Mouse (Mus musculus) midbrain, embryonic 12.5 days (tissue): Measurements from ENCODE around the gene Hoxd10. TPM values are rescaled to one million over a fixed set of nuclear protein-coding genes. Genes with fewer than 3 reads are reported as not detected.

Source experiments
- ATAC-seq: fragments of 200-750 bp; cut with Nextera tagmentation; 2 replicates; pipeline ENCODE4 v1.8.0; 2017; ENCODE audit warnings: low read depth, moderate TSS enrichment, moderate library complexity; ENCODE audit not compliant: low FRiP score
- H3K27ac ChIP-seq: fragments of 300-500 bp; sonication (generic); replicated peaks from 2 replicates; pipeline ENCODE4 v1.5.1; 2016; ENCODE audit warnings: mild to moderate bottlenecking
- H3K27me3 ChIP-seq: fragments of 300-500 bp; sonication (generic); 2 replicates; pipeline ENCODE4 v1.6.1; 2016; ENCODE audit warnings: mild to moderate bottlenecking
- H3K36me3 ChIP-seq: fragments of 300-500 bp; sonication (generic); 2 replicates; pipeline ENCODE4 v1.6.1; 2016
- H3K4me1 ChIP-seq: fragments of 300-500 bp; sonication (generic); 2 replicates; pipeline ENCODE4 v1.6.1; 2016
- H3K4me2 ChIP-seq: fragments of 300-500 bp; sonication (generic); replicated peaks from 2 replicates; pipeline ENCODE4 v1.6.1; 2016; ENCODE audit warnings: mild to moderate bottlenecking, moderate library complexity
- H3K4me3 ChIP-seq: fragments of 300-500 bp; sonication (generic); 2 replicates; pipeline ENCODE4 v1.5.1; 2016; ENCODE audit warnings: mild to moderate bottlenecking
- H3K9ac ChIP-seq: fragments of 300-500 bp; sonication (generic); replicated peaks from 2 replicates; pipeline ENCODE4 v1.6.1; 2016; ENCODE audit warnings: mild to moderate bottlenecking, moderate library complexity
- H3K9me3 ChIP-seq: fragments of 300-500 bp; sonication (generic); 2 replicates; pipeline ENCODE4 v1.6.1; 2016; ENCODE audit warnings: mild to moderate bottlenecking
- WGBS: fragments of 180-500 bp; shearing (Covaris S2); methylation state at CpG from one replicate; pipeline ENCODE4 v1.1.7; 2016; 5-methylcytosine and 5-hydroxymethylcytosine counted together
- polyA plus RNA-seq: library from polyadenylated mRNA; unstranded; fragments of >200 nt; fragmentation: Nextera tagmentation; extraction: Ambion mirVana; gene quantifications from 2 replicates; pipeline ENCODE4 v1.2.1, GENCODE M21; 2016

Gene Hoxd10
- polyA plus RNA-seq, 1 experiment from 2014 or later, result not detected

GRCm38 (mm10) chr2:74657251-74658023, 34.3 kb upstream of the Hoxd10 start:
- peaks cover 87% of the 10 kb centered on the region for H3K27me3 ChIP-seq
- no peak for ATAC-seq
- peaks cover 10% of the 10 kb centered on the region for H3K4me1 ChIP-seq
- 0 out of 2 replicates have a peak overlapping the region, but pooled peaks have one; percentile 6 for H3K9ac ChIP-seq
- no peak overlapping the region; the same call in 1 of the 2 replicates for H3K27ac ChIP-seq
- no peak overlapping the region for H3K4me2 ChIP-seq
- WGBS, result 3% methylated on average over 62 of the region's 62 CpGs
- no peaks in the 10 kb centered on the region for H3K9me3 ChIP-seq
- peak overlapping the region; percentile 27 for H3K4me3 ChIP-seq
- H3K36me3 ChIP-seq, result no peaks in the 10 kb centered on the region

- peak overlapping the region; percentile 49; the same call in 1 of the 2 replicates for H3K27ac ChIP-seq
- H3K9me3 ChIP-seq, result no peaks in the 10 kb centered on the region
- H3K9ac ChIP-seq, result no peak overlapping the region
- WGBS, result 2% methylated on average over 15 of the region's 15 CpGs
- no peak for ATAC-seq
- H3K36me3 ChIP-seq, result no peaks in the 10 kb centered on the region
- no peak overlapping the region for H3K4me2 ChIP-seq
- H3K4me1 ChIP-seq, result peaks cover 10% of the 10 kb centered on the region
- peaks cover 92% of the 10 kb centered on the region for H3K27me3 ChIP-seq
- peak overlapping the region; percentile 27 for H3K4me3 ChIP-seq
Observed at GRCm38 (mm10) chr2:74658024-74658666, 33.6 kb upstream of the Hoxd10 start.

- Histone ChIP-seq H3K9ac (no peak overlapping the region), H3K4me2 (0 out of 2 replicates have a peak overlapping the region, but pooled peaks have one; percentile 5), H3K4me1 (peaks cover 10% of the 10 kb centered on the region), H3K27me3 (peaks cover 96% of the 10 kb centered on the region), H3K36me3 (no peaks in the 10 kb centered on the region), H3K9me3 (no peaks in the 10 kb centered on the region), H3K4me3 (peak overlapping the region; percentile 27), H3K27ac (peak overlapping the region; percentile 49; the same call in 1 of the 2 replicates)
- ATAC-seq, result no peak
- under 1% methylated on average over 47 of the region's 47 CpGs for WGBS
Observed at GRCm38 (mm10) chr2:74658667-74659371, 32.9 kb upstream of the Hoxd10 start.

- Histone ChIP-seq H3K9ac (no peak within 1 kb of the TSS), H3K4me3 (peak within 1 kb of the TSS; percentile 27), H3K27ac (peak within 1 kb of the TSS; percentile 49; the same call in 1 of the 2 replicates), H3K4me1 (peaks cover 10% of the 10 kb centered on the region), H3K9me3 (no peaks in the 10 kb centered on the region), H3K27me3 (peaks cover 96% of the 10 kb centered on the region), H3K36me3 (no peaks in the 10 kb centered on the region), H3K4me2 (0 out of 2 replicates have a peak within 1 kb of the TSS, but pooled peaks have one; percentile 5)
- ATAC-seq, result no peak
- 2% methylated on average over 28 of the region's 28 CpGs for WGBS
Observed at GRCm38 (mm10) chr2:74659507-74660005, 32.2 kb upstream of the Hoxd10 start, which contains the start of gene Evx2. Gene Evx2 (minus strand): TSS chr2:74659557.

- Histone ChIP-seq H3K4me3 (peak overlapping the region; percentile 1; the same call in 1 of the 2 replicates), H3K4me2 (no peak overlapping the region), H3K27ac (no peak overlapping the region), H3K36me3 (no peaks in the 10 kb centered on the region), H3K9ac (no peak overlapping the region), H3K4me1 (peaks cover 8% of the 10 kb centered on the region), H3K9me3 (no peaks in the 10 kb centered on the region), H3K27me3 (peaks cover 93% of the 10 kb centered on the region)
- 3% methylated on average over 30 of the region's 30 CpGs for WGBS
- ATAC-seq, result no peak
Observed at GRCm38 (mm10) chr2:74660421-74661375, 31.0 kb upstream of the Hoxd10 start.

GRCm38 (mm10) chr2:74661685-74662084, 30.0 kb upstream of the Hoxd10 start:
- WGBS, result under 1% methylated on average over 14 of the region's 14 CpGs
- Histone ChIP-seq H3K4me1 (peaks cover 3% of the 10 kb centered on the region; the same call in 1 of the 2 replicates), H3K36me3 (no peaks in the 10 kb centered on the region), H3K27me3 (peaks cover 93% of the 10 kb centered on the region), H3K27ac (no peak overlapping the region), H3K4me2 (peak overlapping the region; percentile 30; the same call in 1 of the 2 replicates), H3K9me3 (no peaks in the 10 kb centered on the region), H3K4me3 (no peak overlapping the region), H3K9ac (no peak overlapping the region)
- peak; percentile 54; the same call in 1 of the 2 replicates for ATAC-seq

GRCm38 (mm10) chr2:74663291-74663925, 28.3 kb upstream of the Hoxd10 start:
- no peak overlapping the region for H3K4me2 ChIP-seq
- H3K9me3 ChIP-seq, result no peaks in the 10 kb centered on the region
- ATAC-seq, result no peak
- H3K4me3 ChIP-seq, result no peak overlapping the region
- H3K36me3 ChIP-seq, result no peaks in the 10 kb centered on the region
- no peak overlapping the region for H3K27ac ChIP-seq
- peaks cover 95% of the 10 kb centered on the region for H3K27me3 ChIP-seq
- 4% methylated on average over 18 of the region's 18 CpGs for WGBS
- peaks cover 10% of the 10 kb centered on the region for H3K4me1 ChIP-seq
- H3K9ac ChIP-seq, result no peak overlapping the region

GRCm38 (mm10) chr2:74666411-74666810, 25.3 kb upstream of the Hoxd10 start:
- Histone ChIP-seq H3K9me3 (no peaks in the 10 kb centered on the region), H3K27me3 (peaks cover 94% of the 10 kb centered on the region), H3K4me3 (no peak overlapping the region), H3K4me1 (peaks cover 13% of the 10 kb centered on the region), H3K9ac (no peak overlapping the region), H3K4me2 (no peak overlapping the region), H3K36me3 (no peaks in the 10 kb centered on the region), H3K27ac (no peak overlapping the region)
- no peak for ATAC-seq
- 2% methylated on average over 7 of the region's 7 CpGs for WGBS

GRCm38 (mm10) chr2:74667191-74667841, 24.4 kb upstream of the Hoxd10 start:
- ATAC-seq, result no peak
- H3K9me3 ChIP-seq, result no peaks in the 10 kb centered on the region
- H3K27ac ChIP-seq, result no peak overlapping the region
- peak overlapping the region; percentile 39; the same call in 1 of the 2 replicates for H3K4me3 ChIP-seq
- WGBS, result under 1% methylated on average over 35 of the region's 36 CpGs
- H3K27me3 ChIP-seq, result peaks cover 94% of the 10 kb centered on the region
- H3K9ac ChIP-seq, result no peak overlapping the region
- no peak overlapping the region for H3K4me2 ChIP-seq
- no peaks in the 10 kb centered on the region for H3K36me3 ChIP-seq
- peaks cover 11% of the 10 kb centered on the region for H3K4me1 ChIP-seq

GRCm38 (mm10) chr2:74667842-74668357, 23.8 kb upstream of the Hoxd10 start, which contains the start of gene Hoxd13:
Gene Hoxd13 (plus strand): TSS chr2:74668310.
- H3K4me3 ChIP-seq, result peak within 1 kb of the TSS; percentile 39
- peaks cover 94% of the 10 kb centered on the region for H3K27me3 ChIP-seq
- no peaks in the 10 kb centered on the region for H3K9me3 ChIP-seq
- peak within 1 kb of the TSS; percentile 59 for H3K4me2 ChIP-seq
- no peaks in the 10 kb centered on the region for H3K36me3 ChIP-seq
- H3K4me1 ChIP-seq, result peaks cover 14% of the 10 kb centered on the region
- H3K27ac ChIP-seq, result no peak within 1 kb of the TSS
- H3K9ac ChIP-seq, result no peak within 1 kb of the TSS
- ATAC-seq, result peak; percentile 47; the same call in 1 of the 2 replicates
- WGBS, result 2% methylated on average over 16 of the region's 51 CpGs
